Mouse (Mus musculus) gastrocnemius, postnatal 36 days (tissue): Measurements from ENCODE around the gene 1700088E04Rik. TPM values are rescaled to one million over a fixed set of nuclear protein-coding genes. Genes with fewer than 3 reads are reported as not detected.

ENCODE experiments used
- DNase-seq, 2 experiments: peaks; one replicate each; pipeline ENCODE4 v3.0.0; 2022
- intact Hi-C: fragments of 180-260 bp; cut with DNase I; formaldehyde crosslinking; loops from one replicate; pipeline ENCODE4 v1.15.1; 2025
- total RNA-seq, 2 experiments: library from RNA; stranded (reverse); gene quantifications; 2 replicates each; pipeline ENCODE4 v1.2.3; 2021

1700088E04Rik gene
- total RNA-seq, 2 experiments from 2014 or later = 0.66 to 1.2 TPM

GRCm38 (mm10) chr15:79105804-79106203 is 35.2 kb downstream of the 1700088E04Rik start:
- no peak for DNase-seq
- intact Hi-C loops = no loop called here

GRCm38 (mm10) chr15:79103264-79103663 is 37.8 kb downstream of the 1700088E04Rik start:
- intact Hi-C loops = no loop called here
- DNase-seq = no peak

DNA sequence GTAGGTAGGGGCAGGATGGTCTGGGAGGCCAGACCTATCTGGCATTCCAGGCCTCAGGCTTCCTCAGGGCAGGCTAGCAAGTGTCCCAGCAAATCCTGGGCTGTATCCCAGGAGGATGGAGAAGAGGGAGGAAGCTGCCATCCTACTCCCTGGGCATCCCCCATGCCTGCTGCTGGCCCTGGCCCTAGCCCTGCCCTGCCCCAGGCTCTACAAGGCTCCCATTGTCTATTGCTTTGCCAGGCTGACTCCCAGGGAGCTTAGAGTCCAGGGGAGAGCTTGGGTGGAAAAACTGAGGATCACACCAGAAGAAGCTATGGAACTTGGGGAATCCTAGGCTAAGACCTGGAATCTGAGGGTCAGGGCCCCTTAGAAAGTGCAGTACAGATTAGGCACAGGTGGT is 39.5 kb downstream of the 1700088E04Rik start:
- DNase-seq = no peak

GRCm38 (mm10) chr15:79100391-79100790 is 40.7 kb downstream of the 1700088E04Rik start:
- intact Hi-C loops = no loop called here
- DNase-seq = no peak

More for the DNA sequence above, 39.5 kb downstream of the 1700088E04Rik start:
- intact Hi-C loops = no loop called here

DNA sequence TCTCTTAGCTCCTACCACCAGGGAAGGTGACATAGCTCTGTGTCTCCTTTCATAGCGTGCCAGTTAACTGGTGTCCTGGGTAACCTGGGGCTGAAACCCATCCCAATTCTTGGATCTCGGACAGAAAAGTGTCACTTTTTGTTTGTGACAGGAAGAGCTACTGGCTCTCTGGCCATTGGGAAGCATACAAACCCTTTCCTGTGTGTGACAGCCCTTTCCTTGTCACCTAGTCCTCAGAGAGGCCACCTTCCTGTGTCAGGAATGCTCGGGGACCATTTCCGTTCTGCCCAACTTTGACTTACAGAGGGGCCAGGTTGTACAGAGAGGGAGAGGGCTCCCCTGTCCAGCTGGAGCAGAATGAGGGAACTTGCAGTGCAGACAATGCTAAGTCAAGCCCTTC is 41.6 kb downstream of the 1700088E04Rik start:
- intact Hi-C loops = no loop called here
- no peak for DNase-seq

DNA sequence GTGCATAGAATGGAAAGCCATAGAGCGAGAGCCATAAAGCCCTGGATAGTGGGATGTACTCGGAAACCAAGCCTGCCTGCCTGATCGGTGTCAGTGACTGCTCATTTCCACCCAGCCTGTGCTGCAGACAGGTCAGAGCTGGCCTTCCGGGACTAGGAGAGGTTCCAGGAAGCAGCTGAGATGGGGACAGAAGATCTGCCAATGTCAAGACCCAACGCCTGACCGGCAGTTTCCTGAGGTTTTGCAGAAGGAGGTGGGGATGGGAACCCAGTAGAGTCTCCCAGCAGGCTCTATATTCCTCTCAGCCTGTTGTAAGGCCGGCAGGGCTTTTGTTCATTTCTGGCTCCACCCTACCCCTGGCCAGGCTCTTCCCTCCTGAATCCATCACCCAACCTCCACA is 42.2 kb downstream of the 1700088E04Rik start:
- DNase-seq = no peak
- intact Hi-C loops = no loop called here

DNA sequence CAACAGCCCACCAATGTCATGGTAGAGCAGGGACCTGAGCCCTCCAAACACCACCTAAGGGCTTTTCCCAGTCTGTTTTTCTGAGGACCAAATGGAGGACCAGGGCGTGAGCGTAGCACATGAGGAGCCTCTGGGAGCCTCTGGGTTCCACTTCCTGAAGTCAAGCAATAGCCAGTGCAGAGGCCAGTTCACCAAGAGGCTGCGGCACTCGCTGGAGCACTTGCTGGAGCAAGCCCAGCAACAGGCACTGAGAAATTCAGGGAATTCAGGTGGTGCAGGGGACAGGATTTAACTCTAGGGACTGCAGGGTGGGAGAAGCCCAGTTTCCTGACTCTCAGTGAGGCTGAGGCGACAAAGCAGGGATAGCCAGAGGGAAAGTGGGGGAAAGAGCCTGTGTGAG is 42.8 kb downstream of the 1700088E04Rik start:
- no peak for DNase-seq
- intact Hi-C loops = no loop called here

GRCm38 (mm10) chr15:79097611-79098025 is 43.4 kb downstream of the 1700088E04Rik start:
- DNase-seq = peak; percentile 53
- intact Hi-C loops = no loop called here

GRCm38 (mm10) chr15:79097135-79097534 is 43.9 kb downstream of the 1700088E04Rik start:
- DNase-seq = no peak
- intact Hi-C loops = no loop called here

DNA sequence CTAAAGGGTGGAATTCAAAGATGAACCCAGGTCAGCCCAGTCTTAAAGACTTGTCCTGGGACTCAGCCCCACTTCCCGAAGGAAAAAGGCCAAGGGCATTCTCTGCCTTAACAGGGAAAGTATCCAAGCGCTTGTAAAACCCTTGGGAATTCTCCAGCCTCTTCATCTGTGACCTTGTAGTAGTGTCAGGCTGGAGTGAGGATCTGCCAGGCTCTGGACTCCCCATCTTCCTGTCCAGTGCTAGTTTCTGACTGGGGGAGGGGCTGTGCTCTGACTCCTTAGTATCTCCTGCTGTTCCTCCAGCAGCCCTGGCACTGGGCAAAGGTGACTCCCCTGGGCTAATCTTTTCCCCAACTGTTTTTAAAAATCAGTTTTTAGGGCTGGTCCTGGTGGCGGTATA is 44.5 kb downstream of the 1700088E04Rik start:
- no peak for DNase-seq
- intact Hi-C loops = no loop called here

- DNase-seq = no peak
- intact Hi-C loops = no loop called here
Observed at GRCm38 (mm10) chr15:79095483-79095882, 45.6 kb downstream of the 1700088E04Rik start.

- no peak for DNase-seq
- intact Hi-C loops = loop anchor here (1.0 kb wide), 1 partner anchor 55 kb away; no protein-coding TSS in a partner anchor
Observed at GRCm38 (mm10) chr15:79093083-79093839, 47.8 kb downstream of the 1700088E04Rik start.

DNA sequence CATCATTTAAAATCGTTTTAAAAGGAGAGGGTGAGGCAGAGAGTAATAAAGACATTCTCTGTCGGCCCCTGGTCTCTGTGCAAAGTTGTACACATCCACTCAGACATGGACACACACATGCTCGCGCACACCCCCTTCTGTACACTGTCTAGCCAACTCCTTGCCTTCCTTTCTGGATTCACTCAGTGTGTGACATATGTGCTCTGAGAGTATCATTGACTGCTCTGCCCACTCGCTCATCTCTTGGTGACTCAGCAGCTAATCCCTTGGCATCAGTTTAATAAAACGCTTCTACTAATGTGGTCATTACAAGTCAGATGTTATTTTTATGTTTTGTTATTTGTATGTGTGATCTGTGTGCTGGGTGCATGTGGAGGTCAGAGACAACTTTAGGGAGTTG is 48.8 kb downstream of the 1700088E04Rik start:
- intact Hi-C loops = no loop called here
- no peak for DNase-seq

- intact Hi-C loops = no loop called here
- DNase-seq = no peak
Observed at GRCm38 (mm10) chr15:79079567-79079966, 61.5 kb downstream of the 1700088E04Rik start.

Other genes with a start within 250 kb of the 1700088E04Rik start
- not detected for gene Gm49510, start 241.6 kb downstream of the 1700088E04Rik start, total RNA-seq
- 1 to 10 TPM; 2.0 to 2.1 TPM for gene Sh3bp1, start 241.5 kb downstream of the 1700088E04Rik start, total RNA-seq
- 1 to 10 TPM; 1.9 to 2.0 TPM for gene Pdxp, start 227.3 kb downstream of the 1700088E04Rik start, total RNA-seq
- gene Lgals1, start 214.5 kb downstream of the 1700088E04Rik start, total RNA-seq = 100 to 1,000 TPM; 188 to 289 TPM
- 10 to 100 TPM; 22.1 to 22.6 TPM for gene Nol12, start 206.3 kb downstream of the 1700088E04Rik start, total RNA-seq
- 10 to 100 TPM; 35.6 to 42.3 TPM for gene Triobp, start 193.5 kb downstream of the 1700088E04Rik start, total RNA-seq
- gene H1f0, start 112.8 kb downstream of the 1700088E04Rik start, total RNA-seq = 10 to 100 TPM; 71.1 to 87.4 TPM
- gene Galr3, start 99.4 kb downstream of the 1700088E04Rik start, total RNA-seq = not detected
- gene Ankrd54, start 78.4 kb downstream of the 1700088E04Rik start, total RNA-seq = 1 to 10 TPM; 2.7 to 4.3 TPM
- gene Eif3l, start 66.1 kb downstream of the 1700088E04Rik start, total RNA-seq = 10 to 100 TPM; 46.6 to 52.6 TPM
- gene Micall1, start 32.4 kb downstream of the 1700088E04Rik start, total RNA-seq = 10 to 100 TPM; 11.8 to 13.5 TPM
- 10 to 100 TPM; 65.9 to 67.1 TPM for gene Polr2f, start 244 bp downstream of the 1700088E04Rik start, total RNA-seq
- 1 to 10 TPM in 1 of 2 experiments, under 1 TPM in 1; 0.97 to 1.8 TPM for gene Sox10, start 24.0 kb upstream of the 1700088E04Rik start, total RNA-seq
- 10 to 100 TPM; 26.9 to 30.9 TPM for gene Pick1, start 87.9 kb upstream of the 1700088E04Rik start, total RNA-seq
- gene Gm49486, start 88.1 kb upstream of the 1700088E04Rik start, total RNA-seq = under 1 TPM in 1 of 2 experiments, not detected in 1; 0.46 TPM
- gene Slc16a8, start 113.5 kb upstream of the 1700088E04Rik start, total RNA-seq = under 1 TPM in 1 of 2 experiments, not detected in 1; 0.18 TPM
- gene Baiap2l2, start 144.3 kb upstream of the 1700088E04Rik start, total RNA-seq = 1 to 10 TPM; 1.0 to 1.5 TPM
- 10 to 100 TPM; 15.2 to 16.1 TPM for gene Pla2g6, start 187.1 kb upstream of the 1700088E04Rik start, total RNA-seq
- gene Maff, start 205.4 kb upstream of the 1700088E04Rik start, total RNA-seq = 1 to 10 TPM; 3.4 to 4.0 TPM